Mouse (Mus musculus): ENCODE results near the gene Gsk3b.
"Not testable (repeated sequence)": the region's sequence is repeated elsewhere in the genome, so short reads cannot be mapped to it uniquely, and the experiment has no call there.

The Gsk3b gene

DNA sequence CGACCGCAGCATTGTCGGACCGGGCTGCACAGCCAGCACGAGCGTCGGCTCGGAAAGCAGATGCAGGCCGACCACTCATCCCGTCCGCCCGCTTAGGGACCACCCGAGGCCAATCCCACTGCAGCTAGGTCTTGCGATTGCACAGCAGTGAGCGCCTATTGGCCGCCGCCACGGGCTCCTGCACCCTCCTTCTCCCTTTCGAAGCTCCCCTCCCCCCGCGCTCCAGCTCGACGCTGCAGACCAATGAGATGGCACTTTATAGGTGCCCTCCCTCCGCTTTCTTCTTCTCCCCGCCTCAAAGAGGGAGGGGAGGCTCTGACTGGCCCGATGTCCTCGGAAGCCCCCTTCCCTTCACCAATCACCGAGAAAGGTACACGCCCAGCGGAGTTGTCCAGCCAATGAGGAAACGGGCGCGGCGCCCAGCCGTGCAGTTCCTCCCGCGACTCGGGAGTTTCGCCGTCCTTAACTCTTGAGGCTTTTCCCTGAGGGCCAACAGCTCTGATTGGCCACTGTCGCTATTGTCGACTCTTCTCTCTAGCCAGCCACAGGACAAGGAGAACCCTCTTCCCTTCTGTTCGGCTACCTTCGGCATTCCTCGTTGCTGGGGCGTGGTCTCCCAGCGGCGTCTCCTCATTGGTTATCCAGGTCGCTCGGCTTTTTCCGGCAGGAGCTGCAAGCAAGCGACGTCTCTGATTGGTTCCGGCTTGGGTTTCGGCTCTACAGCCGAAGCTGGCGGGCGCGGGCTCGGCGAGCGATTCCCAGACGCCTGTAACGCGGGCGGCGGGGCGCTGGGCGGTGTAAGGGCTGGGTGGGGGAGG is at the start of gene Gsk3b:
Gsk3b (plus strand) TSS at position 373 of the 818 bp plus-strand sequence.
- DNase-seq (ENCODE audit: low spot score), result peak; percentile 98

DNA sequence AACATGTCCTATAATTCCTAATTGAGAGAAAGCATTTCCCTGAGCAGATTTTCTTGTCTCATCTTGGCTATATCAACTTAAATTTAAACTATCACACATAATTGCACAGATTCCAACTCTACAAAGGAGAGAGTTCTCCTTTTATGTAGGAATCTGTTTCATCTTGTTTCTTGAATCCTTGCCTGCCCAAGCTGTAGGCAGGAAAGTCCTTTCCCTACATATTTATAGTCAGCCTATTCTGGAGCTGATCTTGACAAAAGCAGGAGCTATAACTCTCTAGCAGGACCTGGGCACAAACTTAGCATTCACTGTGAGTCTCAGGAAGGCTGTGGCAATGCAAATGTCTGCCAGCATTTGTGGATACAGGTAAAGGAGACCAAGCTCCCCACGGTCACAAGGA is 46.6 kb upstream of the Gsk3b start:
- no peak for DNase-seq (ENCODE audit: low spot score)

DNA sequence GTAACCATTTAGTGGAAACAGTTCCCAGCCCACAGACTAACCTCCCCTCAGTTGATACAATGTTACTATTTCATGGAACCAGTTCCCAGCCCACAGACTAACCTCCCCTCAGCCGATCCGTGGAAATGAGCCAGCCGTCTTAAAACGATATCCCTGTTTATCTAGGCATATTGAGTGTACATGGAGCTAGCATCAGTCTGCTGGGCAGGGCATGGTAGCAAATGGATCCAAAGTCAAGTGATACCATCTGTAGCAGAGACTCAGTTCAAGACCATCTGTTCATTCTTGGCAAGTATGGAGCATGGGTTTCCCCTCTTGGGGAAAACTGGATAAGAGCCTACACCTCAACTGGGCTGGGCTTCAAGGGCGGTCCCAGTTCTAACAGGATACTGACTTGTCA is 44.2 kb upstream of the Gsk3b start:
- no peak for DNase-seq (ENCODE audit: low spot score)

GRCm38 (mm10) chr16:38047781-38048558 is 40.8 kb upstream of the Gsk3b start:
- no peak for DNase-seq (ENCODE audit: low spot score)

DNA sequence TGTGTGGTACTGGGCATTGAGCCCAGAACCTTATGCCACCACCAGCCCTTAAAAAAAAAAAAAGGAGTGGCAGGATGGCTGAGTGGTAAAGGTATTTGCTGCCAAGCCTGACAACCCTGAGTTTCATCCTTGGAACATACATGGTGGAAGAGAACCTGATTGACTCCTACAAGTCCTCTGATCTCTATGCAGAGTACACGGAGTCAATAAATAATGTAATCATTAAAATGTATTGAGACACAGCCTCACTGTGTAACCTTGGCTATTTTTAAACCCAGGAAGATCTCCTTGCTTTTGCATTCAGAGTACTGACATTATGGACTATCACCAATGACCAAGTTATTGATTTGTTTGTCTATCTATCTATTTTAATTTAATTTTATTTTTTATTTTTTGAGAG is 30.9 kb upstream of the Gsk3b start:
- DNase-seq (ENCODE audit: low spot score), result no peak

DNA sequence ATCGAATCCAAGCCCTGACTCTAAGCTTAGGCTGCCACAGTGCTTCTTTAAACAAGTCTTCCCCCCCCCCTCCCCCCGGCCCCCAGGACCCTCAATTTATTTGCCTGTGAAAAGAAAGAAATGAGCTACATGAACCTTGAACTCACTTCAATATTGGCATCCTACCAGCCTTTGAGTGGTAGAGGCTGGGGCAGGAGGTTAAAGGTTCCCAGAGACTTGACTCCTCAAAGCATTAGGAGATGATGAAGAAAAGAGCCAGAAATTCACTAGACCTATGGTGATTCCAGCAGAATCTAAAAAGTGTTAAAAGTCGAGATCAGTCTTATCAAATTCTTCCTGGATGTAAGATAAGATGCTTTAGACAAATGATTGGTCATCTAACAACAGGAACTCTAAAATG is 30.0 kb upstream of the Gsk3b start:
- DNase-seq (ENCODE audit: low spot score), result no peak

- no peak for DNase-seq (ENCODE audit: low spot score)
Observed at GRCm38 (mm10) chr16:38059631-38060030, 29.2 kb upstream of the Gsk3b start.

- DNase-seq (ENCODE audit: low spot score), result not testable (repeated sequence)
Observed at GRCm38 (mm10) chr16:38073859-38074631, 14.8 kb upstream of the Gsk3b start.

DNA sequence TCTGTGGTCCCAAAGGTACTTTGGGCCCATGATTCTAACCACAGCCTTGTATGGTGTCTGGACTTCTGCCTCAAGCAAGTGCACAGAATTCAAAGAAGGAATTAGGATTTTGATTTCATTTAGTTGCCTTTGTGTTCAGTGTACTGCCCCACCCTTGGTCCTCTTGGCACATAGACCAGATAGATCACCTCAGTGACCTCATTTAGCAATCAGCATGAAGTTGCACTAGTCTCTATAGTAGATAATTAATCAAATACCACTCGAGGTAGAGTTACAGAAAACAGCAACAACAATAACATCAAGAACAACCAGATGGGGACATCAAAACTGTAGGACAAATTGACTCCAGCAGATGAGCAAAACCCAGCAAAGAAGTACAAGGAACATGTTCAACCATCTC is 8.6 kb upstream of the Gsk3b start:
- no peak for DNase-seq (ENCODE audit: low spot score)

DNA sequence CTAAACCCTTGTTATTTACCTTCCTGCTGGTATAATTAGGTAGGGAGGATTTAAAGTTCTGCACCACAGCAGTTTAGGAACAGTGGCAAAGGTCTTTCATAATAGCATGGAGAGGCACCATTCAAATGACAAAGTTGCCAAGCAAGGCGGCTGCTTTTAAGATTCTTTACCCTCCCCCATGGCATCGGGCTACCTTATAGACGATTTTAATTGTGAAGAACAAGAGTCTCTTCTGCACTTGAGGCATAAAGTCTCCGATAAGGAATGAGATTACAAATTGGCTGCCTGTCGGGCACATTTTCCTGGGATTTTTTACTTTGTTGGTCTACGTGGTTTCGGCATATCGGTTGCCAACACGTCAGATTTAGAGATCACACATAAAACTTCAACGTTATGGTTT is 1.6 kb upstream of the Gsk3b start:
- DNase-seq (ENCODE audit: low spot score), result no peak

DNA sequence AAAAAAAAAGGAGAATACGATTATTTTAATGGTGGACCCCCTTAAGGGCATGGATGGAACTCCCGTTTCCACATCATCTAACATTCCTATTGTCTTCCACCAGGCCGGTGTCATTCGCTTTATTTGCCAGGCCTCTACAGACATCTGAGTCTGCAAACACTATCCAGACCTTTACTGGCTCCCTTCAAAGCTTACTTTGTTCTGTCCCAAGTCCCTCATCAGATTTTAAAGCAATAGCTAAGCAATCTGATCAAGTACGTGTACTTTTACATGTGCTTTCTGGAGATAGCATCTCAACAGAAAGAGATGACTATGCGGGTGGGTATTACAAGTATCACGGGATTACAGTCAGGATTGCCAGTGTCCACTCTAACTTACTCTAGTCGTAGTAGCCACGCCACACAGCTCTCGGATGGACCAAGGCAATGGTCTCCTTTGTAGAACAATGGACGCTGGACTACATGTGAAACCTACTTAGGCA is 1.1 kb upstream of the Gsk3b start:
- no peak for DNase-seq (ENCODE audit: low spot score)

DNA sequence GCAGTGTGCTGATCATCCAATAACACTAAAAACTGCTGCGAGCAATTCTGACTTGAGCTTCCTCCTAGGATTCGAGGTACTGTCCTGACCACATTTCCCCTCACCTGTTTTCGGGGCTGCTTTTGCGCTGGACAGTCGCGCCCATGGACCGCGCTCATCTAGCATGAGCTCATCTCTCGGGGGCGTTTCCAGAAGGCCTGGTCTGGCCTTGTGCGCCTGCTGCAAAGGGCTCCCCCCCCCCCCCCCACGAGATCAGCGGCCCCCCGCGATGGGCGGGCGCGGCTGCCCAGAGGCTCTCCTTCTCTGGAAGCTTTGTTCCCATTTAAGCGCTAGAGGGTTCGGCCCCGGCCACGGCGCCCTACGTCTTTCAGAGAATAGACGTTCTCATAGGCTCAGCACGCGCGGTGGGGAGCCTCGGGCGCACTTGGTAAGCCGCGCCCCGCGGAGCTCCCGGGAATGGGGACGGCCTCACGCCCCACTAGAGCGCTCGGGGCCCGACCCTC is 624 bp upstream of the Gsk3b start:
- DNase-seq (ENCODE audit: low spot score), result no peak

- peak; percentile 48 for DNase-seq (ENCODE audit: low spot score)
Observed at GRCm38 (mm10) chr16:38089447-38090170, 808 bp downstream of the Gsk3b start.

DNA sequence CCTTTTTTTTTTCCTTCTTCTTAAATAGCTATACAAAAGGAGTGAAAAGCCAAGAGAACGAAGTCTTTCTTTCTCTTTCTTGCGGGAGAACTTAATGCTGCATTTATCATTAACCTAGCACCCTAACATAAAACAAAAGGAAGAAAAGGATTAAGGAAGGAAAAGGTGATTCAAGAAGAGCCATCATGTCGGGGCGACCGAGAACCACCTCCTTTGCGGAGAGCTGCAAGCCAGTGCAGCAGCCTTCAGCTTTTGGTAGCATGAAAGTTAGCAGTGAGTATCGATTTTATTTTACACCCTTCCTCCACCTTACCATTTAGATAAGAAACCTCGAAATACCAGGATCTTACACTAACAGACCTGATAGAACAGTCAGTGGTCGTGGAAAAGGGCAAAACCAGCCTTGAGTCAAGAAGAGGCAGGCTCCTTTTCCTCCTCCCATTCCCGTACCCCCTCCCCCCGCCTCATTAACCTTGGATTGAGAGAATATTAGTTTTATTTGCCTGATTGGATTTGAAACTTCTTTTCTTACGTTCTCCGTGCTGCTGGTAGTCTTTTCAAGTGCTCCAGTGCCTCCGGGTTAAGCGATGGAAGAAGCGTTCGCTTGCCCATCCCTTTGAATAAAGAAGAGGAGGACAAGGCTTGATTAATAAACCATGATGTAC is 1.7 kb downstream of the Gsk3b start:
- peak; percentile 37 for DNase-seq (ENCODE audit: low spot score)

DNA sequence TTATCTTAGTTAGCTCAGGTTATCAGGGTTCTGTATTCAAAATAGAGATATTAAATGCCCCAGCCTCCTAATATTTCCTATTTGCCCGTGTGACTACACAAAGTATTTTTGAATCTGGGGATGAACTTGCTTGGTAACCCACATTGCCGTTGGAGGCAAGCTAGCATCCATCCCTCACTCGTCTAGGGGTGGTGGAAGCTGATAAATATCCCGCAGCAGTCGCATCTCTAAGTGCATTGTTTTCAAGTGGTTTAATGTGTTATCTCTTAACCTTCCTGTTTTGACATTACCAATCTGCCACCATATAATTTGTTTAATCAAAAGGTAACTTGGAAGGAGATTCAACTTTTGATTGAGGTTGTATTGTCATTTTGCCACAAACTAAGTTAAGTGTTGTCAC is 2.2 kb downstream of the Gsk3b start:
- DNase-seq (ENCODE audit: low spot score), result peak; percentile 24

DNA sequence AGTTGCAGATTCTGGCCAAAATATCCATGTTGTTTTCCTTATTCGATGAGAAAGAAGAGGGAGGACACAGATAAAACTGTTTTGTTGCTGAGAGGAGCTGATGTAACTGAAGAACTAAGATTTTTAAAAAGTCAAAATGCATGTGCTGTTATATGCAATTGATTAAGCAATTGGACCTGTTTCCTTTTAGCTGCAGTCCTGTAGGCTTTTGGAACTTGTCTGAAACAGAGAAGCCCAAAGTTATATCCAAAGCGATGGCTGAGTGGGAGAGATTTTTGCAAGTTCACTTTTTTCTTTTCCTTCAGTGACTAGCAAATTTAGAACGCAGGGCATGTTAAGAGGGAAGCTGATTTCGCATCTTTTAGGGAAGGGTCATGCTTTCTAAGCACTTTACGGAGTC is 2.9 kb downstream of the Gsk3b start:
- peak; percentile 11 for DNase-seq (ENCODE audit: low spot score)

GRCm38 (mm10) chr16:38092598-38092997 is 3.8 kb downstream of the Gsk3b start:
- DNase-seq (ENCODE audit: low spot score), result peak; percentile 7

DNA sequence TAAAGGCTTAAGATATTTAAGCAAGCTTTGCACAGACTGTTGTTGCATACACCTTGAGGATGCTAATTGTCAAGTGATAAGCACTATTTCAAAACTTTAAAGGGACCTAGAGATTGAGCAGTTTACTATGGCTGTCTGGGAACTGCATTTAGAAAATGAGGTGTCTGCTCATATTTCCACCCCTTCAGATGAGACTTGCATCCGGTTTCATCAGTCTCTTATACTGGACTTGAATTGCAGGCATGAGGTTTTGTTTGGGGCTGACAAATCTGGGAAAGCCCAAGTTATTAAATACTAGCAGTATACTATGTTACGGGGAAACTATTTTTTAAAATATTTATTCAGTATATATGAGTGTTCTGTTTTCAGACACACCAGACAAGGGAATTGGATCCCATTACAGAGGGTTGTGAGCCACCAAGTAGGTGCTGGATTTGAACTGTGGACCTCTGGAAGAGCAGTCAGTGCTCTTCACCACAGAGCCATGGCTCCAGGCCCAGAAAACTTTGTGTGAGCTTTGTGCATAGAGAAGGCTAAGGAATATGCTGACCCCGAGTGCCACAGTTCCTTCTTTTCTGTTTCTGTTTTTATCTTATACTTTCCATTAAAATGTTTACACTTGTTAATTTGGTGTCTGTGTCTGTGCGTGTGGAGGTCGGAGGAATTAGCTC is 6.5 kb downstream of the Gsk3b start:
- no peak for DNase-seq (ENCODE audit: low spot score)

GRCm38 (mm10) chr16:38097521-38097920 is 8.7 kb downstream of the Gsk3b start:
- no peak for DNase-seq (ENCODE audit: low spot score)

- no peak for DNase-seq (ENCODE audit: low spot score)
Observed at GRCm38 (mm10) chr16:38099325-38099724, 10.5 kb downstream of the Gsk3b start.
